Mouse (Mus musculus): ENCODE measurements around the gene Cog2.

DNA sequence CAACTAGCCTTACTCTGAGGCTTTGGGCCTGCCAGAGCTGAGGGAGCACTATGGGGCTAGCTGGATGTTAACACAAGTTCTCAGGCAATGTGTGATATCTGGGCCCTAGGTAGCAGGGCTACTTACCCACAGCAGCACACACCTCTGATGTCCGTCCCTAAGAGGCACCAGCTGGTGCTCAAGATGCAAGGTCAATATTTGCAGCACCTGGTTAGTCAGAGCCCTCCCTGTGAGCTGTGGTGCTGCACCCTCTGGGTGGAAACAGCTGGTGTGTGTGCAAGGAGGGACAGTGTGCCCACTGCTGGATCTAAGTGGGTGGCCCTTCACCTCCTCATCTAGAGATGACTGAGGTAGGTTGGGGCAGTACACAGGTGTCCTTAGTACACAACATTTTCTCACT lies 56.2 kb downstream of the Cog2 start:
- no peak for TF ChIP-seq CTCF (IDR thresholded peaks at IDR 0.05; ENCODE audit: insufficient read depth, low read length)
- TF ChIP-seq POLR2A (IDR thresholded peaks at IDR 0.05; ENCODE audit: borderline replicate concordance, extremely low read depth, low read depth, low read length): no peak

All from lung, adult 2 months (tissue).